Mouse (Mus musculus): ENCODE results near the gene Trib2.

Gene Trib2

DNA sequence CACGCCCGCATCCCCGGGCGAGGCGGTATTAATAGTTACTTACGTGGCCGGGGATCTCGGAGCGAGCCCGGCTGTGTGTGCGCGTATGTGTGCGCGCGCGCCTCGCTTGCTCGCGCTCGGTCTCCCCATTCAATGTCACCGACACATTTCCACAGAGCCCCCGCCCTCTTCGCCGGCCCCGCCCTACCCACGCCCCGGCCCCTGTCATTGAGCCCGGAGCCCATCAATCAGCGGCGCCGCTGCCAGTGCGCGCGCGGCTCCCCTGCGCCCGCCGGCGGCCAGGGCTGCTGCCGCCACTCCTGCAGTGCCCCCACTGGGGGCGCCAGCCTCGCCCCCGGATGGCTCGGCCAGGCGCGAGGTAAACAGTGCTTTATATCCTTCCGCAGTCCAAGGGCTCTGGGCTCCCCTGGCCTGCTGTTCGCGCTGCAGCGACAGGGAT is at the start of gene Trib2:
Trib2 (minus strand) TSS at position 183 of the 439 bp plus-strand sequence.
- WGBS: under 1% methylated on average over 50 of the region's 50 CpGs

DNA sequence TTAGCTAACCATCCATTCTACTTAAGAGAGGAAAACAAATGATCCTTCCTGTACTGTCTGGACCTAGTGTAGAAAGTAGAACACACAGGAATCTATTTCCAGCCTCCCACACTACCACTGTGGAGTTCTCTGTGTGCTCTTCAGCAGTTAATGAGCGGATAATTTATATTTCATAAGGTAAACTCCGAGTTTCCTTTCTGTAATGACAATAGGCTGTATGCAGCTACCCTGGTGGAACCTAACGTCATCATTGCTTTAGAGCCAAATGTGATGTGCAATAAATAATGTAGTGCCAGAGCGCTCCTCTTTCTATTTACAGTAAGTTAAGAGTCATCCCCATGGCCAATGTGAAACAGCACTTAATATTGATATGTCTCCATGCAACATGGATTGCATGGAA is 41.3 kb upstream of the Trib2 start:
- 85% methylated on average over 4 of the region's 4 CpGs for WGBS

DNA sequence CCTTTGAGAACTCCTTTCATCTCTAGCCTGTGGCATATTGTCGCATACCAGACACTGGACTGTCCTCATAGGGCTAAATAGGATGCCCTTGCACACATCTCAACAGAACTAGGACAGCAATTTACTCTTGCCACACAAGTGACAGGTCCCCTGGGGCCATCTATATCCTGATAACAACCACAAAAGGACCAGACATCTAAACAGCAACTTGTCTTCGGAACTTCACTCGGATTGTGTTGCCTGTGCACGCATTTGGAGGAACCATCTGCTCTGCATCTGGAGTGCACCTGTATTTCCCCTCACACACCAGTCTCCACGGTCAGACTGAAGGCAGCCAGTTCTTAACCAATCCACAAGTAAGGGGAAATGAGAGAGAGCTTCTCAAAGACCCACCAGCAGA is 39.2 kb upstream of the Trib2 start:
- WGBS: 88% methylated on average over 5 of the region's 5 CpGs

DNA sequence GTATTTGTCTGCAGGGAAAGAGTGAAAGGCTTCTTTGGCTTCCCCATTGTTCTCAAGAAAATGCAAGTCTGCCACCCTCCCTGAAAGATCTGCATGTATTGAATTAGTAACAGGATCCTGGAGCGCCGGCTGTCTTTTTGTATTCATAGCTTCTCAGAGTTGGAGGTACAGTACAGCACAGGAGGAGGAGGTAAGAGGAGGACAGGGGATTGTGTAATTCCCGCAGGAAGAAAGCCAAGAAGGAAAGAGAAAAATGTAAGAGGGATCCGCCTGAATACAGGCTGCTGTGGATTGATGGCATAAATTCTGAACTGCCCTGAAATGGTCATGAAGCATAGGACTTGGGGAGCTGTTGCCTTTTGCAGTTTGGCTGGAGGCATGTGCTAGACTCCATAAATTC is 36.1 kb upstream of the Trib2 start:
- WGBS: 30% methylated on average over 4 of the region's 4 CpGs

DNA sequence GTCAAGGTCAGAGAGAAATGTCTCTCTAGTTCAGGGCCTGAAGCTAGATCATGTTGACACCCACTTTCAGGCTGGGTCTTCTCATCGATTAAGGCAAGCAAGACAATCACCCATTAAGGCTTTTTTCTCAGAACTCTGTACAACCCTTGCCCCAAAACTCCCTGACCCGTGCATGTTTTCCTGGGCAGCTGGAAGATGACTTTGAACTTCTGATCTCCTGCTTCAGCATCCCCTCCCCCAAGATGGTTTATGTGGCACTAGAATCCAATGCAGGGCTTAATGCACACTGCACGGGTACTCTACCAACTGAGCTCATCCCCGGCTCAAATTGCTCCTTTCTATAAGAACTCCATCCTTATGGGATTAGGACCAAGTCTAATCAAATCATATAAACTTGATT is 35.3 kb upstream of the Trib2 start:
- WGBS: 92% methylated on average over 4 of the region's 4 CpGs

DNA sequence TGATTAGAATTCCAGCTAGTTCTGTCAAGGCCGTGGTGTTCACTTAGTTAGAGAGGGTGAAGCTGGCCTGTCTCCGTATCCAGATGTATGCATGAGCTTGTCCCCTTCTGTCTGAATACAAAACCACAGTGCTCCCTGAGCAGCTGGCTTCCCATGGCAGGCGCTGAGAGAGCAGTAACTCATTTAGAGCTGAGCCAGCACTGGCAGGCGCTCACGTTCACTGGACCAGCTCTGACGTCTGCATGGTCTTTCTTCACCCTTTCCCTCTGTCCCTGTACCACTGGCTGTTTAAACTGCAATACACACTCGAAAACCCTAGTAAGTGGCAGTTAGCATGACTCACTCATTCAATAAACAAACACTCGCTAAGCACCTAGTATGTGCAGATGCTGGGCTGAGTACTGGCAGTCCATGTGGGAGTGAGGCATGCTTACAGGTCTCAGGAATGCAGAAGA is 33.7 kb upstream of the Trib2 start:
- WGBS: 60% methylated on average over 8 of the region's 8 CpGs

DNA sequence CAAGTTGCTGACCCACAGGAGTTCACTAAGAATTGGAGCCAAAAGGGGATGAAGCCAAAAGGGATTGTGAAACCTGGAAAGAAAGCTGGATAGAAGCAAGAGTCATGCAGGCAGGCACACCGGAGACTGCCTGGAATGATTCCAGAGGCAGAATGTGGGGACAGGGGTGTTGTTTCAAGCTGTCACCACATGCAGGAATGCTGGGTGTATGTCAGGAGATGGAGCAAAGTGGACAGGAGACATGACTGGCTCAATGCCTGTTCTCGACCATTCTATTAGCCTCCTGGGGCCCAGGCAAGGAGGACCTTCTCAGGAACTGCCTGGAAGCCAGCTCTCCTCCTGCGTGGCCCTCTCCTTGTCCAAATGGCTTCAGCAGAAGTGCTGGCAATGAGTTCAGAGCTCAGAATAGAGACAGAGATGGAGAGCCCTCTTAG is 33.2 kb upstream of the Trib2 start:
- WGBS: 52% methylated on average over 3 of the region's 3 CpGs

DNA sequence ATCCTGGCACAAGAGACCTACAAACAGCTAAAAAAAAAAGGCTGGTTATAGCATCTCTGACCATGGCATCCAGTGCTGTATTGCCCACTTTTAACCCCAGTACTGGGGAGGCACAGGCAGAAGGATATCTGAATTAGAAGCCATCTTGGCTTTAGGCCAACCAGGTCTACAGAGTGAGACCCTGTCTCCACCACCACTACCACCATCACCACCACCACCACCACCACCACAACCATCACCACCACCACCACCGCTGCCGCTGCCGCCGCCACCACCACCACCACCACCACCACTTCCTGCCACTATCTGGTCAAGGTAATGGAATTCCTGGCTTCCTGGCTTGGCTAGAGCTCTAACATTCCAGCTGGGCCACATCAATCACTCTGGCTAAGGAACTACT is 31.7 kb upstream of the Trib2 start:
- WGBS: 95% methylated on average over 4 of the region's 4 CpGs

DNA sequence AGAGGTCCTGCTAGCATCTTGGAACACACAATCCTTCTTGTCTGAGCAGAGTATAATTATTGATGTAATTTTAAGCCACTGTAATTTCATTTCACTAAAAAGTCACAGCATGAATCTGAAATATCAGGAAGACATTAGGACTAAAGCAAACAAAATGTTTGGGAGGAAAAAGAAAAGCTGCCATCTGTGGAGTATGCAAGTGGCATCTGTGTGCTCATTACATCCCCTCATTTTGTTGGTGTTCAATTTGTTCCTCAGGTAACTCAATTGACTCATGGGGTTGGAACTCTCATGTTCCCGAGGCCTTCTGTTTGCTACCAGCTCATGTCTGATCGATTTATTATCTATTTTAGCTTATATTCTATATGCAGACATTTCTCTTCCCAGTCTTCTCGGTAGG is 28.0 kb upstream of the Trib2 start:
- WGBS: 76% methylated on average over 3 of the region's 3 CpGs

DNA sequence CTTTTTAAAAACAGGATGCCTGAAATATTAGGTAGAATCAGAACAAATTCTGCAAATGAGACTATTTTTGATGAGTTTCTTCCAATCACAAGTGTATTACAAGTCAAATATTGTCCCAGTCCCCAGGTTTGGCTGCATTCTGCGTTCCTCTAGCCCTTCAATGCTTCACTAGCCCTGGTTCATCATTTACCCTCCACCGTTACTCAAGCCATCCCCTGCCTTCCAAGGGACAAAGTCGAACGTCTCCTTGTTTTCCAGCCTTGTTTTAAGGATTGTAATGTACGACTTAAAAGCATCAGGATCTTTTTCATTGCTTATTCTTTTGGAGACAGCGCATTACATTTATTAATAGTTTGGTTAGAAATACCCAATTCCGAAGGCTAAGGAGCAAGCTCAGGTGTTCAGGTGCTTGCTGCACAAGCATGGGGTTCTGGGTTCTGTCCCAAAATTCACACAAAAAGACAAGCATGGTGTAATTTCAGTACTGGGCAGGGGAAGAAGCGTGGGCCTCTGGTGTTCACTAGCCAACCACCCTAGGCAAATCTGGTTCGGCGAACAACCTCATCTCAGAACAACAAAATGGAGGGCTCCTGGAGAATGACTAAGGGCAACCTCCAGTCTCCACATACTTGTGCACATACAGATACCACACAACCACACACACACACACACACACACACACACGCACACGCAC is 24.3 kb upstream of the Trib2 start:
- WGBS: 94% methylated on average over 12 of the region's 12 CpGs

DNA sequence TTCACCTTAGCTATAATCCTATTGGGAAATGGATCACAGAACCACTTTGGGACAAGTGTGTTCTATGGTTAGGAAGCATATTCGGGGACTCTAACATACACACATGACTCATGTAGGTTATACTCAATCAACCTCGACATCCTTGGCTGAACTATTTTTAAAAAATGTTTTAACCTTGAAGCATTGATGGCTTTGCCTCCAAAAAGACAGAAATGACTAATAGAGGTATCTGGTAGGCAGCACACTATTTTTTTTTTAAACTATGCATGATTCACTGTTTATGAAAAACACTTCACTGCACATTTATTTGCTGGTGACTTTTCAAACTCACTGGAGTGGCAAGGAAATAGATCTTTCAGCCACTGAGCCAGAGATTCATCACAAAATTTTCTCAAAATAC is 21.5 kb upstream of the Trib2 start:
- 66% methylated on average over 2 of the region's 2 CpGs for WGBS

DNA sequence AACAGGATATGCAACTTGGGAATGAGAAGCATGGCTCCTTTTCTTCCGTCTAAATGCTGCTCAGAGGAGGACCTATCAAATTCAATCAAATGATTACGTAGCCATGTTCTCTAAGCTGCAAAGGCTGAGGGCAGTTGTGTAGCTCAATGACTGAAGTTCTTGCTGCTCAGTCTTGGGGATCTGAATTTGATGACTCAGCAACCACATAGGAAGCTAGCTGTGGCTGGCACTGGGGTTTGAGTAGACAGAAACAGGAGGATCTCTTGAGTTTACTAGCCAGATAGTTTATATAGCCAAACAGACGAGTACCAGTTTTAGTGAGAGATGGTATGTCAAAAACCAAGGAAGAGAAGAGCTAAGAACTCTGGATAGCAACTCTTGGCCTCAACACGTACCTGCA is 20.8 kb upstream of the Trib2 start:
- 93% methylated on average over 4 of the region's 4 CpGs for WGBS

DNA sequence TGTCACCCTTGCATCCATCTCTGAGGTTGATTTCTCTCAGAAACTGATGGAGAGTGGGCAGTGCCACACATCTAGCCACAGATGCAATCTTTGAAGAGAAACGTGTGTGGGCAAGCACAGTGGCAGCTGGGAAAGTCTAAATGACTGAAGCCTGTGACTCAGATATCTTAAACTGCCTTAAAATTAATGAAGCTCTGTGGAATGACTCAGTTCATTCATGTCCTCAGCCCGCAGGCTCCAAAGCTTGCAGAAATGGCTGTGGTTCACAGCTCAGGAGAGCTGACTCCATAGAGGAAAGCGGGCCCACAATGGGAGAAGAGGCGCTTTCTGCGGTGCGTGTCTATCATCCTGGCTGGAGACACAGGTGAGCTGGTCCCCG is 15.9 kb upstream of the Trib2 start:
- 69% methylated on average over 7 of the region's 7 CpGs for WGBS

DNA sequence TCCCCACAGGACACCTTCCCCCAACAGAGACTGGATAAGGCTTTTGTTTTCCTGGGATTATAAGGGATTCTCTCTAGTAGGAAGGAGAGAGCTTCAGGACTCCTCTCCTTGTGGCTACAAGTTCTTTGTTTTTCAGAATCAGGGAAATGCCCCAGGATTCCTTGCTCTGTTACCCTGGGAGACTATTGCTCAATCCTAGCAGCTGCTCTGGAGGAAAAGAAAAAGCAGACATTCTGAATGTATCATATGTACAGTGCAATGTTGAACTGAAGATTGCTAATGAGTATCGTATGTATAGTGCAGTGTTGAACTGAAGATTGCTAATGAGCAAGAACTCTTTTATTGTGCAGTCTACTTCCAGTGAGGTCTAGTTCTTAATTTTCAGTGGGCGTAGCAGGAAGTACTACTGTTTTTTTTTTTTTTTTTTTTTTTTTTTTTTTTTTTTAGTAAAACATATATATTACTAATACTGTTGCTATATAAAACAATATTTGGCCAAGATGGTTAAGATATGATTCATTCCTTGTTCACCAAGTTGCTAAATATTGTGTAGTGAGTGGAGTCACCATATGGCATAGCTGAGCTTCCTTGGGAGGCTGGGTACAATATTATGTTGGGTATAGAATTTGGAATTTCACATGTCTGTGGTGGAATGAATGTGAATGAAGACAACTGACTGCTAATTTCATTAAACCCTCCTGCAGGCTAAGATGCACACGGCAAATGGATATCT is 15.4 kb upstream of the Trib2 start:
- 55% methylated on average over 3 of the region's 3 CpGs for WGBS

DNA sequence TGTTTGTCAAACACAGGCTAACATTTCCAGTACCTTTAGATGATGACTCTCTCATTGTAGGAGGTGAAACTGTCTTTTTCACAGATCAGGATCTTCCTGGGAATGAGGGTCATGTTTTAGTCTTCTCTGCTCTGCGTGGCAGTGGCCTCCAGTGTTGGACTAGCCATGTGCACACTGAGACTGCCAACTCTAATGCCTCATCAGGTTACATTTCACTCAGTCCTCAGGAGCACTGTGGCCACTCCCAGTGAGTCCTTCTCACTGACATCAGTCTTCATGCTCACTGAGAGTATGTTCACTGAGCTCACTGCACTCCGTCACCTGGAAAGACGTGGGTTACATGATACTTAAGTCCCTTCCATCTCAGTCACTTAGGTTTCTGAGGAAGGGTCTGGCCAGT is 14.0 kb upstream of the Trib2 start:
- 95% methylated on average over 3 of the region's 3 CpGs for WGBS

DNA sequence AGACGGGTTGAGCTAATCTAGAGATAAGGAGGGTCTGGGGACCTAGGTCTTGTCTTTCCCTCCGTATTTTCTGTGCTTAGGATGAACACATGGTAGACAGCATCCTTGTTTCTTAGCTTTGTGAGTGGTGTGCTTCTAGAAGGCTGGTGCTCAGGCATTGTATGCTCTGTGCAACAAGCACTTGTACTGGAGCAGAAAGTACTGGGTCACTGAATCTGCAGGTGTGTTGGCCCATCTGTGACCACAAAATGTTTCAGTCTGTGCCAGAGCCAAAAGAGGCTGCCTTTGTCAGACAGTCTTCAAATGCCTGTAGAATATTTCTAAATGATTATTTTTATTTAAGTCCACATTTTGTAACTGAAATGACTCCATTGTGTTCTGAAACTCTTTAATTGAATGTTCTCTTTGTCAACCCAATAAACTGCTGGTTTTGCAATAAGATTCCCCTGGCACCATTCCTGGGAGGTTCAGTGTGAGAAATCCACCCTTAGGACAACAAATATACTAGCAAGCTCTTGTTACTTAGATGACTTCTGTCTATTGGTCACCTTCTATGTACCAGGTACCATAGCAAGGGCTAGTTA is 12.2 kb upstream of the Trib2 start:
- 84% methylated on average over 2 of the region's 2 CpGs for WGBS

DNA sequence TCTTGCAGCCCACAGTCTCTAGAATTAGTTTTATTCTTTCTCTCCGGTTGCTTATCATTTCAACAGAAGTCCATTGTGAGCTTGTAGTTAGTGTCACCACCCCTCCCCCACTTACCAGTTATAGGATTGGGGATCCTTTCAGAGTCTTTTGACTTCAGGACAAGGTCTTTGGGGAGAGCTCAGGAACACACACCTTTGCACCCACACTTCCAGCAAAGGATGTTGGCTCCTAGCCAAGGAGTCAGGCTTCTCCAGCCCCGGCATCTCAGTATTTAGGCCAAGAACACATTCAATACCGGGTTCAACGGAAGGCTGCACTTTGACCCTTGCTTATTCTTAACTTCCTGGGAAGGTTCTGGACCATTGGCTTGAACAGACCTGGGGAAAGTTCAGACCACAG is 643 bp upstream of the Trib2 start:
- WGBS: 29% methylated on average over 4 of the region's 4 CpGs

DNA sequence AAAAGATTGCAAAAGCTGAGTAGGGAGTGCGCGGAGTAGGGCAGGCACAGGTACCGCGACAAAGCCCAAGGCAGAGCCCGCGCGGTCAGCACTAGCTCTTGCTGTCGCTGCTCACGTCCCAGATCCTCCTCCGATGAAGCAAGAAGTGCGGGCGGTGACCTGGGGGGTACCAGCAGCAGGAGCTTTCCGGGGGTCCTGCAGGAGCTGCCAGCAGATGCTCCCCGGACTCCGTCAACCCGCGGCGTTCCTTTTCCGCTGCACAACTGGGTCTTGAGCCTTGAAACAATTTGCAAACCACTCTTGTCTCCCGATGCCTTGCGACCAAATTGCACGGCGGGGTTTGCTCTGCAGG is 492 bp downstream of the Trib2 start:
- WGBS: under 1% methylated on average over 23 of the region's 23 CpGs

DNA sequence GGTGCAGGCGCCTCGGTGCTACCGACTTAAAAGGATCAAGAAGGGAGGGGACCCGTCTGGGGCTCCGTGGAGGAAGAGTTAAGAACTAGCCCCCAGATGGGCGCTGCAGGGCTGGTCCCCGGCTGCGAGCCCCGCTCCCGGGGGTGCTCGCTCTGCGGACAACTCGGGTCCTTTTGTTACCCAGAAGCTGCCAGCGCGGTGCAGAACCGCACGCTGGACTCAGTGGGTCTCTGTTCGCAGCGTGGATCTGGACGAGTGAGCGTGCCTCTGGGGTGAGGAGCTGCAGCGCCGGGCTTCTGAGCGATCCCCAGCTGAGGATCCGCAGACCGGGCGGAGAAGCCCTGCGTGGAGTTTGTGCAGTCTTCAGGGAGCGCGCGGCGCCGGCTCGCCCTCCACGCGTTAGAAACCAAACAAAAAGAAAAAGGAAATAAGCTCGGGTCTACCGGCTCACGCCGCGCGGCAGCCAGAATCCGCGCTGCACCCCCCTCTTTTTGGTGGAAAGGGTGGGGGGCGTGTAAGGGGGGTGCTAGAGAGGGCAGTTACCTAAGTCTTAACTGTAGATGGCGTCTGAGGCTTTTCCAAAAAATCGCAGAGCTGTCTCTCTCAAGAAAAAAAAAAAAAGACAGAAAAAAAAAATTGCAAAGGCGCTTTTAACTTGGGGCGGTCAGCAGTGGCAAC is 1.0 kb downstream of the Trib2 start:
- 2% methylated on average over 49 of the region's 49 CpGs for WGBS

DNA sequence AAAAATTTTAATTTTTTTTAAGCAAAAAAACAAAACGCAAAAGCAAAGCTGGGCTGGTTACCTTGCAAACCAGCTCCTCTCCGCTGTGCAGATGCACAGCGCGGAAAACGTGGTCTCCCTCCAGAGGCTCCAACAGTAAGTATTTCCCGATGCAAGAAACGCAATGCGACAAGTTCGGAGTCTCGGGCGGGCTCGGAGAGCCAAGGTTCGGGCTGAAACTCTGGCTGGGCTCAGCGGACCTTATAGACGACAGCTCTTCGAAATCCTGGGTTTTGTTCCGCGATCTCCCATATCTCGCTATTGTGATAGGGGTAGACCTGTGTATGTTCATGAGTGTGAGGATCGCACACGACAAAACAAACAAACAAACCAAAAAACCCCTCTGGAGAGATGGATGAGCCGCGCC is 1.5 kb downstream of the Trib2 start:
- under 1% methylated on average over 23 of the region's 23 CpGs for WGBS

DNA sequence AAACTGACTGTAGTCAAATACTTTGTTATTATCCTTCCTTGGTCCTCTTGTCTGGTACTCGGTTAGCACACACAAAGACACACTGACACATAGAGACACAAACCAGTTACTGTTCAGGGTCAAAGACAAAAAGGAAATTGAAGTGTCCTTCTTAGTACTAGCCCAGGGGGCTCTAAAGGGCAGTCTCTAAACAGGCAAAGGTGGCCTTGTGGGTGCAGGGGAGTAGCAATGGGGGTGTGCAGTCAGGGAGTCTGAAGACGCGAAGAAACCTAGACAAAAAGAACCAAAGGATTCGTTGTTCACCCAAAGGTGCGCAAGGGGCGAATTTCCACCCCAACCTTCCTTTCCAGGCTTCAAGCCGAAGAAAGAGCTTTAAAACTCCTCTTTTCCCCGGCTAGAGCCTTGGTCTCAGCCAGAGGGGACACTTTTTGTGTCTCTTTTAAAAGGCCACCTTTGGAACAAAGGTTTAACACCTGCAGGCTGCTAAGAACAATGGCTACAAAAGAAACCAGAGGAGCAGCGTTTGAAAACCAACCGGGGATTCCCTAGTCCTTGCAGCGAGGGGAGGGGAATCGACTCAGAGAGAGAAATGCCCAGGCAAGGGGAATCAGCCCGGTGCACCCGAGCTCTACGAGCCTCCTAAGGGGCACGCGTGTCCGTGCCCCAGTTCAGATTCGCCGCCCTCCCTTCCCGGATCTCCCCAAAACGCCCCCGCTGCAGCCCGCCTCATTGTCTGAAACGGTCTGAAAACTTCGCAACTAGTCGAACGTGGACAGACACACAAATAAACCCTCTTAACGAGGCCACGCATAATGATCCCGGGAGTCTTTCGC is 2.3 kb downstream of the Trib2 start:
- WGBS: 2% methylated on average over 32 of the region's 32 CpGs

DNA sequence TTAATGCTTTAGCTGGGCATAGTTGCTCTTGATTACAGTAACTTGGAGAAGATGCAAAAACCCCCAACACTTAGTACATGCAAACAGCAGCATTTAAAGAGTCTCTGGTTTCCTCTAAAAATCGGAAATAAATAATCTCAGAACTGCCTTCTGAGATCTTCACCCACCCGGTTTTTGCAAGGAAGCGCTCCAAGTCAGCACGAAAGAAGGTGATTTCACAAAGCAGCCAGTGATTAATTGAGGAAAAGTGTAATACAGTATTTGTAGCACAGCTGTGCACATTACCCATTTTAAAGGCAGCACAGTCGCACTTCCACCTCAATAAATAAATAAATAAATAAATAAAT is 2.9 kb downstream of the Trib2 start:
- 11% methylated on average over 5 of the region's 5 CpGs for WGBS

Data from cerebral cortex, adult 2 months (tissue).